Mouse (Mus musculus): ENCODE data around the gene Rdh19.
"Not testable (repeated sequence)": the region's sequence is repeated elsewhere in the genome, so short reads cannot be mapped to it uniquely, and the experiment has no call there.

Rdh19 gene

GRCm38 (mm10) chr10:127849628-127850027, at the start of gene Rdh19:
TSS of gene Rdh19 (plus strand) at chr10:127849928.
- no peak for DNase-seq

- DNase-seq, result no peak
Observed at GRCm38 (mm10) chr10:127800891-127801290, 48.8 kb upstream of the Rdh19 start, which contains the start of gene Rdh16. TSS of gene Rdh16 (plus strand) at chr10:127801152.

GRCm38 (mm10) chr10:127801612-127802011, 48.1 kb upstream of the Rdh19 start:
- no peak for DNase-seq

GRCm38 (mm10) chr10:127802236-127802635, 47.5 kb upstream of the Rdh19 start:
- DNase-seq, result no peak

GRCm38 (mm10) chr10:127804416-127804815, 45.3 kb upstream of the Rdh19 start:
- no peak for DNase-seq

GRCm38 (mm10) chr10:127815888-127816287, 33.8 kb upstream of the Rdh19 start:
- DNase-seq, result no peak

- DNase-seq, result not testable (repeated sequence)
Observed at GRCm38 (mm10) chr10:127817268-127817910, 32.3 kb upstream of the Rdh19 start.

GRCm38 (mm10) chr10:127821806-127822205, 27.9 kb upstream of the Rdh19 start:
- DNase-seq, result not testable (repeated sequence)

- no peak for DNase-seq
Observed at GRCm38 (mm10) chr10:127825386-127825785, 24.3 kb upstream of the Rdh19 start.

GRCm38 (mm10) chr10:127829121-127829520, 20.6 kb upstream of the Rdh19 start:
- DNase-seq, result no peak

- DNase-seq, result not testable (repeated sequence)
Observed at GRCm38 (mm10) chr10:127834186-127834585, 15.5 kb upstream of the Rdh19 start.

GRCm38 (mm10) chr10:127835292-127835691, 14.4 kb upstream of the Rdh19 start:
- DNase-seq, result no peak

GRCm38 (mm10) chr10:127837793-127838192, 11.9 kb upstream of the Rdh19 start:
- DNase-seq, result not testable (repeated sequence)

- no peak for DNase-seq
Observed at GRCm38 (mm10) chr10:127838539-127838938, 11.2 kb upstream of the Rdh19 start.

GRCm38 (mm10) chr10:127840776-127841175, 9.0 kb upstream of the Rdh19 start:
- DNase-seq, result no peak

- not testable (repeated sequence) for DNase-seq
Observed at GRCm38 (mm10) chr10:127845945-127846344, 3.8 kb upstream of the Rdh19 start.

- no peak for DNase-seq
Observed at GRCm38 (mm10) chr10:127848089-127848488, 1.6 kb upstream of the Rdh19 start.

- no peak for DNase-seq
Observed at GRCm38 (mm10) chr10:127856376-127856775, 6.6 kb downstream of the Rdh19 start.

- DNase-seq, result no peak
Observed at GRCm38 (mm10) chr10:127864931-127865330, 15.2 kb downstream of the Rdh19 start.

- no peak for DNase-seq
Observed at GRCm38 (mm10) chr10:127866232-127866631, 16.5 kb downstream of the Rdh19 start, which contains the start of gene Rdh16f2. TSS of gene Rdh16f2 (plus strand) at chr10:127866474.

- DNase-seq, result no peak
Observed at GRCm38 (mm10) chr10:127872484-127872883, 22.8 kb downstream of the Rdh19 start.

- no peak for DNase-seq
Observed at GRCm38 (mm10) chr10:127877681-127878080, 28.0 kb downstream of the Rdh19 start.

GRCm38 (mm10) chr10:127878262-127879057, 28.7 kb downstream of the Rdh19 start:
- no peak for DNase-seq

- DNase-seq, result no peak
Observed at GRCm38 (mm10) chr10:127879155-127879688, 29.5 kb downstream of the Rdh19 start.
